Mouse (Mus musculus): ENCODE measurements at regions not wholly inside any gene's neighbourhood (a gene's known extent, or its start where the extent isn't known, plus 50 kb on each side); places are given as distances from the start of the nearest gene placed in this dataset.

- DNase-seq (ENCODE audit: low read depth, low spot score): no peak
Observed at GRCm38 (mm10) chr6:100476550-100477366, 189.5 kb upstream of the Rybp start.

GRCm38 (mm10) chr6:100475341-100475955, 188.2 kb upstream of the Rybp start:
- no peak for DNase-seq (ENCODE audit: low read depth, low spot score)

DNA sequence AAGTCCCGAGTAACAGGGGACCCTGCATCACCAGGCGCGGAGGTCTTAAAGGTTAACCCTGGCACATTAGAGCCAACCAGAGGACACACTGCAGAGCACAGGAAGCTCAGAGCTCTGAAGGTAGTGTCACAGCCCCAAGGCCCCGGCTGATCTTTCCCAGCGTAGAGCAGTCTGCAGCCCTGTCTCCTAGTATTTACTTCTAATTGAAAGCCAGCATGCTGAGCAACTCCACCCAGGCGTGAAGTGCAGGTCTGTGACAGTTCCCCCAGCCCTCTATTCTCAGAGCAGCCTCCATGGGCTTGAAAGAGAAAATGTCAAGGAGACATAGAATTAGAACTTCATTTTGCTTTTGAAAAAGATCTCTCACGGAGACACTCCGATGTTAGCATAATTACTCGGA, 187.0 kb upstream of the Rybp start:
- no peak for DNase-seq (ENCODE audit: low read depth, low spot score)

GRCm38 (mm10) chr6:100470071-100470470, 182.8 kb upstream of the Rybp start:
- no peak for DNase-seq (ENCODE audit: low read depth, low spot score)

GRCm38 (mm10) chr6:100462757-100463156, 175.5 kb upstream of the Rybp start:
- no peak for DNase-seq (ENCODE audit: low read depth, low spot score)

GRCm38 (mm10) chr6:100453401-100453800, 166.1 kb upstream of the Rybp start:
- peak; percentile 30 for DNase-seq (ENCODE audit: low read depth, low spot score)

GRCm38 (mm10) chr6:100452097-100453002, 165.1 kb upstream of the Rybp start:
- no peak for DNase-seq (ENCODE audit: low read depth, low spot score)

GRCm38 (mm10) chr6:100450108-100450507, 162.8 kb upstream of the Rybp start:
- DNase-seq (ENCODE audit: low read depth, low spot score): no peak

GRCm38 (mm10) chr6:100449087-100449486, 161.8 kb upstream of the Rybp start:
- DNase-seq (ENCODE audit: low read depth, low spot score): no peak

- DNase-seq (ENCODE audit: low read depth, low spot score): peak; percentile 50
Observed at GRCm38 (mm10) chr6:100447211-100447610, 159.9 kb upstream of the Rybp start.

DNA sequence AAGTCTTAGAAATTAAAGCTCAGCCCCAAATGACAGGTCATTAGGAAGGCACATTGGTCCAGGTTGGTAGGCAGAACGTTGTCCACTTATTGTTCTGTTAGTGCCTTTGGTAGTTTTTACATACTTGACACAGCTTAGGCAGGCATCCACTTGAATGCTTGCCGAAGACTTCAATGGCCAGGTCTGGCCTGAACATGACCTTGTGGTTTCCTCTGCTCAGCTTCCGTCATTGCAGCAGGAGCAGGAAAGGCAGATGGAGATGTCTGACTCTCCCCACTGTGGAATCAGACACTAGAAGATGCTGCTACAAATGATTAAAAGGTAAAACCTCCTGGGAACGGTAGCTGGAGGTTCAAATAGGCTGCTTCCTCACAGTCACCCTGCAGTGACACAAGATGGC, 159.5 kb upstream of the Rybp start:
- DNase-seq (ENCODE audit: low read depth, low spot score): no peak

DNA sequence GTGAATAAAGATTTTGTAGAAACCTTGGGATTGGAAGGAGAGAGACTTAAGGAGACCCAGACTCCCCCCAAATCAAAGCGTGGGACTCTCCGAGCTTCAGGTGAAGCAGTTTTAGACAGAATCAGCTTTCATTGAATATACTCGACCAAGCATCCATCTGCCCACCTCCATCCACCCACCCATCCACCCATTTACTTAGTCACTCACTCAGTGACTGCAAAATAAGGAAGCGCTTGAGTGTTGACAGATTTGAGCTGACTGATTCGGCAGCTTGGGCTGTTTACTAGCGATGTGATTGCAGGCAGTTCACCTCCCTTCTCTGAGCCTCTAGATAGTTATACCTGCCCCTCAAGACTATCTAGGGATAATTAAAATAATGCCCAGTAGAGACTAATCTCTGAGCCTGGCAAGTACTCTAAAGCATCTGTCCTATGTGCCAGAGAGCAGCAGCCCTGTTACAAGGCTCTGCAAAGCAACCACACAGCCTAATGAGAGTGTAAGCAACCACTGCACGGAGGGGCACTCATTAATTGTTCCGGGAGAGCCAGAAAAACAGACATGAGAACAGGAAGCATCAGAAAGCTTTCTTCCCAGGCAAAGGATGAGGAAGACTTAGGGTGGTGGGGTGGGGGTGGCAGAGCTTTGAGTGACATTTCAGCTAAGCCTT, 151.9 kb upstream of the Rybp start:
- no peak for DNase-seq (ENCODE audit: low read depth, low spot score)

DNA sequence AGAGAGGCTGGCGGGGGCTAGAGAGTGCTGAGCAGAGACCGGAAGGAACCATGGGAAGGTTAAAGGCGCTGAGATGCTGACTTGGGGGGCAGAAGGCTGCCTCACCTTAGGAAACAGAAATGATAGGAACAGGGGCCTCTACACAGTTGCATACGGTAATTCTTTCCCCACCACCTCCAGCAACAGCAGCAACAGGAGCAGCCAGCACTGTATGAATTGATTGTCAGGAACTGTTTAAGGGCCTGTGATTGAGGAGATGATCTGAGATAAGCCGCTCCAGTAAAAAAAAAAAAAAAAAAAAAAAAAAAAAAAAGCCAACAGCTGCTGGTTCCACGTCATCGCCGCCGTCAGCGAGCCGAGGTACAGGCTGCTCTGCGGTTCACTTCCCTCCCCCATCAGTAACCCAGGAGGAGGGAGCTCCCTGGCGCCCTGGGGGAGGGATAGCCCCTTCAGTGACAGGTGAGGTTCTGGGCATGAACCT, 151.3 kb upstream of the Rybp start:
- DNase-seq (ENCODE audit: low read depth, low spot score): no peak

DNA sequence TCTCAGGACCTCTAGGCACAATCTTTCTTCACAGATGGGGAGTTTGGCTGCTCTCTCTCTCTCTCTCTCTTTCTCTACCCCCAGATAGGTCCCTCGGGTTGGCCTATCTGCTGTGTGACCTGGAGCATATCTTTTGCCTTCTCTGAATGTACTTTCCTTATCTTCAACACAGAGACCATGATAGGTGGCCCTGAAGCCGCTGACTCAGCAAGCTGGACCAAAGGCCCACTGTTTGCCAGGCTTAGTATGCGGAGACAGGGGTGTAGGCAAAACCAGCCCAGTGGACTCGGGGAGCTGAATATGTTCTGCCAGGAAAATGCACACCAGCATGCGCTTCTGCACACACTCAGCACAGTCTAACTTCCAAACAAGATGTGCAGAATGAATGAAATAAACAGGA, 150.7 kb upstream of the Rybp start:
- DNase-seq (ENCODE audit: low read depth, low spot score): no peak

- DNase-seq (ENCODE audit: low read depth, low spot score): no peak
Observed at GRCm38 (mm10) chr6:100436507-100436906, 149.2 kb upstream of the Rybp start.

- no peak for DNase-seq (ENCODE audit: low read depth, low spot score)
Observed at GRCm38 (mm10) chr6:100435222-100435621, 147.9 kb upstream of the Rybp start.

GRCm38 (mm10) chr6:100433534-100433867, 146.2 kb upstream of the Rybp start:
- DNase-seq (ENCODE audit: low read depth, low spot score): no peak

- no peak for DNase-seq (ENCODE audit: low read depth, low spot score)
Observed at GRCm38 (mm10) chr6:100432688-100433533, 145.6 kb upstream of the Rybp start.

DNA sequence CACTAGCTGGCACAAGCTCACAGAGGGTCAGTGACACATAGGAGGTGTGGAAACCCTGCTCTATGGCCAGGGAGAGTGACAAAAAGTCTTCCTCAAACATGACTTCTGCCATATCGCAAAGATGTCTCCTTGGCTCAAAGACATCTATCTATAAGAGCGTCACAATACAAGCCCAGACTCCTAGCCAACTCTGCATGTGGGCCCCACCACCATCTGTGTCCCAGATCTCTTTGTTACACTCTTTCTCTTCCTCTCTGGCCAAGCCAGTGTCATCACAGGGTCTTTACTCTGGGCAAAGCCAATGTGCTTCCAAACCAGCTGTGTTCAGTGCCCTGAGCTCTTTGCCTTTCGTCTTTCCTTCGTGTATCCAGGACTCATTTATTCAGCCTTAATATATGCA, 143.0 kb upstream of the Rybp start:
- DNase-seq (ENCODE audit: low read depth, low spot score): no peak

DNA sequence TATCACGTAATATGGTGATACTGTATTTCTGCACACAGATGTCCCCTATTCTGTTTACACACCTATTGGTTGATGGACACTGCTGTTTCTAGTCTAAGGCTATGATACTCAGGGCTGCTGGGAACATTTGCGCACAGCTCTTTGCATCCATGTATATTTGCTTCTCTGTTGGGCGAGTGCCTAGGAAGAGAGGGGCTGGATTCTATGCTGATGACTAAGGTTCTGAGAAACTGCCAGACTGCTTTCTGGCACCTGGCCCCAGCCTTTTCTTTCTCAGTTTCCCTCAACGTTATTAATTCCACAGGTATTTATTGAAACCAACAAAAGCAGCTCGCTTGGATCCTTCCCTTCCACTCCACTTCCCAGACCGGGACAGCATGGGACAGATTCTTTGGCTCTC, 142.2 kb upstream of the Rybp start:
- peak; percentile 89 for DNase-seq (ENCODE audit: low read depth, low spot score)

GRCm38 (mm10) chr6:100428759-100429158, 141.5 kb upstream of the Rybp start:
- peak; percentile 52 for DNase-seq (ENCODE audit: low read depth, low spot score)

Measured in 3T3-L1 (cell line).